Mouse (Mus musculus) left cerebral cortex, postnatal 36 days (tissue): ENCODE data around the gene Fpgs. TPM values are rescaled to one million over a fixed set of nuclear protein-coding genes. Genes with fewer than 3 reads are reported as not detected.
A peak's percentile ranks its signal among the peaks of the same experiment; 100 is the strongest.

ENCODE experiments used
- DNase-seq, 2 experiments: peaks; one replicate each; pipeline ENCODE4 v3.0.0; 2021 to 2022; ENCODE audit warnings: low spot score in 2 of 2, mixed read lengths in 1 of 2
- intact Hi-C: fragments of 180-260 bp; cut with DNase I; formaldehyde crosslinking; loops from one replicate; pipeline ENCODE4 v1.15.1; 2025
- total RNA-seq, 2 experiments: library from RNA; stranded (reverse); gene quantifications; 2 replicates each; pipeline ENCODE4 v1.2.3; 2021

Gene Fpgs
- total RNA-seq, 2 experiments from 2014 or later: 6.0 to 10.5 TPM

- intact Hi-C loops: no loop called here
- DNase-seq: peak; percentile 62 to 66
Measured at GRCm38 (mm10) chr2:32680051-32680451, 23.9 kb downstream of the Fpgs start.

GRCm38 (mm10) chr2:32677683-32678082 is 26.3 kb downstream of the Fpgs start:
- DNase-seq: no peak

GRCm38 (mm10) chr2:32676821-32677220 is 27.1 kb downstream of the Fpgs start:
- DNase-seq: no peak
- intact Hi-C loops: no loop called here

More at GRCm38 (mm10) chr2:32677683-32678082, 26.3 kb downstream of the Fpgs start:
- intact Hi-C loops: no loop called here

- DNase-seq: no peak
- intact Hi-C loops: no loop called here
Measured at GRCm38 (mm10) chr2:32673176-32673917, 30.6 kb downstream of the Fpgs start.

GRCm38 (mm10) chr2:32671907-32672595 is 31.9 kb downstream of the Fpgs start:
- intact Hi-C loops: no loop called here
- DNase-seq: no peak

GRCm38 (mm10) chr2:32671147-32671546 is 32.8 kb downstream of the Fpgs start:
- intact Hi-C loops: no loop called here
- DNase-seq: no peak

GRCm38 (mm10) chr2:32669876-32670275 is 34.1 kb downstream of the Fpgs start:
- intact Hi-C loops: no loop called here

GRCm38 (mm10) chr2:32668176-32668575 is 35.8 kb downstream of the Fpgs start:
- intact Hi-C loops: no loop called here
- no peak for DNase-seq

More at GRCm38 (mm10) chr2:32669876-32670275, 34.1 kb downstream of the Fpgs start:
- no peak for DNase-seq

GRCm38 (mm10) chr2:32667775-32668174 is 36.2 kb downstream of the Fpgs start:
- intact Hi-C loops: no loop called here
- no peak for DNase-seq

- intact Hi-C loops: no loop called here
- DNase-seq: no peak
Measured at GRCm38 (mm10) chr2:32665853-32666252, 38.1 kb downstream of the Fpgs start.

GRCm38 (mm10) chr2:32665345-32665744 is 38.6 kb downstream of the Fpgs start:
- no peak for DNase-seq
- intact Hi-C loops: no loop called here

GRCm38 (mm10) chr2:32662291-32662690 is 41.7 kb downstream of the Fpgs start:
- intact Hi-C loops: no loop called here
- no peak for DNase-seq

- intact Hi-C loops: no loop called here
- no peak for DNase-seq
Measured at GRCm38 (mm10) chr2:32661509-32662107, 42.3 kb downstream of the Fpgs start.

GRCm38 (mm10) chr2:32658873-32659272 is 45.1 kb downstream of the Fpgs start:
- DNase-seq: no peak
- intact Hi-C loops: no loop called here

GRCm38 (mm10) chr2:32655826-32656225 is 48.1 kb downstream of the Fpgs start:
- intact Hi-C loops: no loop called here
- no peak for DNase-seq

GRCm38 (mm10) chr2:32655394-32655744 is 48.6 kb downstream of the Fpgs start:
- DNase-seq: no peak
- intact Hi-C loops: no loop called here

GRCm38 (mm10) chr2:32654743-32655393 is 49.1 kb downstream of the Fpgs start:
- intact Hi-C loops: no loop called here
- DNase-seq: no peak

GRCm38 (mm10) chr2:32653764-32654163 is 50.2 kb downstream of the Fpgs start:
- DNase-seq: no peak
- intact Hi-C loops: no loop called here

- no peak for DNase-seq
- intact Hi-C loops: no loop called here
Measured at GRCm38 (mm10) chr2:32647366-32647765, 56.6 kb downstream of the Fpgs start.

- DNase-seq: no peak
- intact Hi-C loops: no loop called here
Measured at GRCm38 (mm10) chr2:32646379-32647056, 57.4 kb downstream of the Fpgs start, which contains the start of gene Eng. Gene Eng, plus strand, starts transcription at chr2:32646595.
